Mouse (Mus musculus) ES-E14 (cell line): ENCODE measurements at regions not wholly inside any gene's neighbourhood (a gene's known extent, or its start where the extent isn't known, plus 50 kb on each side); places are given as distances from the start of the nearest gene placed in this dataset.

ENCODE experiments used
- DNase-seq: peaks from one replicate; pipeline ENCODE4 v3.0.0-alpha.2; 2013; ENCODE audit warnings: low read depth, low spot score
- H3K27ac ChIP-seq: 2 replicates; pipeline ENCODE4 v1.5.1; 2012; ENCODE audit warnings: low read depth, mild to moderate bottlenecking, low read length, moderate library complexity, mixed read lengths; ENCODE audit not compliant: poor library complexity, insufficient read depth, severe bottlenecking
- H3K36me3 ChIP-seq: 2 replicates; pipeline ENCODE4 v1.6.1; 2012; ENCODE audit warnings: mild to moderate bottlenecking, low read length, moderate library complexity, mixed read lengths; ENCODE audit not compliant: control insufficient read depth, poor library complexity, insufficient read depth, severe bottlenecking
- H3K4me1 ChIP-seq, 2 experiments: fragments of 150-350 bp in 1 of 2; sonication (generic) in 1 of 2; 2 replicates each; pipeline ENCODE4 v1.6.1; 2012; ENCODE audit warnings: low read length in 2 of 2, mild to moderate bottlenecking in 1 of 2, mixed read lengths in 1 of 2; ENCODE audit not compliant: control insufficient read depth in 2 of 2, insufficient read depth in 2 of 2, poor library complexity in 1 of 2
- H3K4me3 ChIP-seq, 2 experiments: fragments of 150-350 bp in 1 of 2; sonication (generic) in 1 of 2; 2 replicates each; pipeline ENCODE4 v1.5.1; 2012; ENCODE audit warnings: low read length in 2 of 2, low read depth in 1 of 2, mild to moderate bottlenecking in 1 of 2, mixed read lengths in 1 of 2; ENCODE audit not compliant: insufficient read depth in 1 of 2, poor library complexity in 1 of 2, severe bottlenecking in 1 of 2
- H3K9ac ChIP-seq: 2 replicates; pipeline ENCODE4 v1.6.1; 2012; ENCODE audit warnings: low read depth, mild to moderate bottlenecking, low read length, mixed read lengths; ENCODE audit not compliant: poor library complexity, insufficient read depth, severe bottlenecking
- H3K9me3 ChIP-seq: fragments of 150-350 bp; sonication (generic); 2 replicates; pipeline ENCODE4 v1.6.1; 2012; ENCODE audit warnings: low read depth, mild to moderate bottlenecking, low read length; ENCODE audit not compliant: control insufficient read depth, insufficient read depth
- CHD2 ChIP-seq: IDR thresholded peaks from 2 replicates; pipeline ENCODE4 v1.6.1; 2014; ENCODE audit warnings: mild to moderate bottlenecking, low read depth, low read length, inconsistent platforms
- HCFC1 ChIP-seq: IDR thresholded peaks from 2 replicates; pipeline ENCODE4 v1.6.1; 2012; ENCODE audit warnings: low read length, inconsistent platforms, borderline replicate concordance; ENCODE audit not compliant: insufficient read depth
- MAFK ChIP-seq: IDR thresholded peaks from 2 replicates; pipeline ENCODE4 v1.6.1; 2014; ENCODE audit warnings: mild to moderate bottlenecking, low read depth, low read length, inconsistent platforms; ENCODE audit not compliant: insufficient read depth
- ZC3H11A ChIP-seq: IDR thresholded peaks from 2 replicates; pipeline ENCODE4 v1.6.1; 2012; ENCODE audit warnings: low read depth, mild to moderate bottlenecking, inconsistent platforms, low read length, borderline replicate concordance
- ZNF384 ChIP-seq: IDR thresholded peaks from 2 replicates; pipeline ENCODE4 v1.6.1; 2012; ENCODE audit warnings: low read depth, low read length, inconsistent platforms
- in situ Hi-C, 2 experiments: fragments of 600-800 bp; cut with MboI; formaldehyde crosslinking; loops; one replicate each; pipeline ENCODE4 v1.15.1; 2025; ENCODE audit warnings: low sequenced_read_pairs in 2 of 2, inconsistent platforms in 1 of 2; ENCODE audit not compliant: unreplicated experiment in 2 of 2

DNA sequence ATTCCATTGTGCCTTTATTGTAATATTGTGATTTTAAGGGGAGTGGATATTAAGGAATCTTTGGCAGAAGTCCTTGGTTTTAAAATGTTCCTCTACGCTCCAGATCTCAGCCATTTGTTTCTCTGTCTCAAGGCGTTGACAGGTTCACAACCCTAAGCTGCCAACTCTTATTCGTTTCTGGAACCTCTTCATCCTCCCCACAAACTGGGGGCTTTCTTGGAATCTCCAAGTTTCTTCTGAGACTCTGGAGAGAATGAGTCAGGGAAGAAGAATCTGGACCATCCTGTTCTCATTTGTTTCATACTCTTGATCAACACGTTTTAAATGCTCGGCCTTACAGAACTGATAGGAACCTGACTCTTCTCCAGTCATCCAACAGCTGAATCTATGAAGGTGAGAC is 351.4 kb upstream of the Nfe2l3 start:
- H3K4me1 ChIP-seq: peaks cover 0 to 2% of the 10 kb centered on the region in 2 experiments; a peak in 1 of 4 replicates
- no peak for TF ChIP-seq ZC3H11A
- TF ChIP-seq HCFC1: no peak
- no peak for TF ChIP-seq MAFK
- TF ChIP-seq ZNF384: no peak
- no peak for DNase-seq
- H3K4me3 ChIP-seq: no peak overlapping the region
- in situ Hi-C loops: no loop called here
- no peaks in the 10 kb centered on the region for H3K36me3 ChIP-seq
- no peak overlapping the region for H3K9ac ChIP-seq
- H3K9me3 ChIP-seq: no peaks in the 10 kb centered on the region
- no peak overlapping the region for H3K27ac ChIP-seq

DNA sequence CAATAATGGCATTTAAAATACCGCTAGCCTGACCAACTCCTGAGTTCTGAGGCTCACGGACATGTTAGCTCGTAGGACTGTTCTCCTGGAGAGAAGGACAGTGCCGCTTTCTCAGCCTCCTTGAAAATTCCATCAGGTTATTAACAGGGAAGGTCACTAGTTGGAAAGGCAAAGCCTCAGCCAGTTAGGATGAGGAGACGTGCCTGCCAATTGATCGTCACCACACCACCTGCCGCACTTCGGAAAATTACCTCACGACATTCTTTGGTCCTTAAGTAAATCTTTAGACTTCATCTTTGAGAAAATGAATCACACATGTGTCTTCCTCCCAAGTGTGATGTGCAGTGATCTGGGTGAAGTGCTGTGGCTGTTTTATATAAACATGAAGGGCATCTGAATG is 347.8 kb upstream of the Nfe2l3 start:
- Histone ChIP-seq H3K9ac (no peak overlapping the region), H3K27ac (no peak overlapping the region), H3K36me3 (no peaks in the 10 kb centered on the region), H3K9me3 (no peaks in the 10 kb centered on the region), H3K4me1 (no peaks in the 10 kb centered on the region), H3K4me3 (no peak overlapping the region)
- TF ChIP-seq MAFK (no peak), ZC3H11A (no peak), CHD2 (no peak), HCFC1 (no peak), ZNF384 (no peak)
- in situ Hi-C loops: no loop called here
- DNase-seq: no peak

DNA sequence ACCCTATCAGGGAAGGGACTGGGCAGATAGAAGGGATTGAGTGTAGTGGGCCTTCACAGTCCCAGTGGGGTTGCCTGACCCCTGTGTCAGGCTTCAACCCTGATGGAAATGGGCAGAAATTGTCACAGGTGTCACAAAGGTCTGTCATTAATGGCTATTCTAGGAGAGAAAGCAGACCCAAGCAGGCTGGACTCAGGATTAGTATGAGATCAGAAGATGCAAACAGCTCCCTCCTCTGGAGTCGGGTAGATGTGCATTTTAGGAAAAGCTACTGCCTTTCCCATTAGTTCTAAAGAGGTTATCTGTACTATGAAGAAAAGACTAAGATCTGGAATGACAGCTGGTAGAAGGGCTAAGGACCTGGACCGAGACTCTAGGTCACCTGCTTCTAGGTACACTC is 346.9 kb upstream of the Nfe2l3 start:
- no peak for TF ChIP-seq HCFC1
- no peak for TF ChIP-seq ZC3H11A
- no peak for TF ChIP-seq CHD2
- TF ChIP-seq MAFK: no peak
- TF ChIP-seq ZNF384: no peak
- no peak overlapping the region for H3K9ac ChIP-seq
- in situ Hi-C loops: no loop called here
- DNase-seq: no peak
- no peak overlapping the region for H3K27ac ChIP-seq
- no peak overlapping the region for H3K4me3 ChIP-seq
- no peaks in the 10 kb centered on the region for H3K36me3 ChIP-seq
- no peaks in the 10 kb centered on the region for H3K9me3 ChIP-seq
- H3K4me1 ChIP-seq: no peaks in the 10 kb centered on the region

DNA sequence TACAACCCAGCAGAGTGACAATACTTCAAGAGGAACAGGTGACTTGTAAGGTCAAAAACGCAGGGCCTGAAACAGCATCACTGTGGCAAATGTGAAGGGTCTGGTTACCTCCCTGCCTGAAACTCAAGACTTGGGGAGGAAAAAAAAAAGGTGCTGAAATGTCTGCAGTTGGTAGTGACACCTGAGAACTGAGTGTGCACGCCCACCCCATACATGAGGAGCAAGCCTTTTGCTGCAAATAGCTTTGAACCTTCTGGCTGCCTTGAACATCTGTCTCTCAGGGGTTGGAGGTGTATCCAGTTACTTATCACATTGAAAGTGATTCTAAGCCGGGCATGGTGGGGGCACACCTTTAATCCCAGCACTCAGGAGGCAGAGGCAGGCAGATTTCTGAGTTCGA is 346.1 kb upstream of the Nfe2l3 start:
- DNase-seq: no peak
- Histone ChIP-seq H3K36me3 (no peaks in the 10 kb centered on the region), H3K4me3 (no peak overlapping the region), H3K4me1 (no peaks in the 10 kb centered on the region), H3K9me3 (no peaks in the 10 kb centered on the region), H3K27ac (no peak overlapping the region), H3K9ac (no peak overlapping the region)
- TF ChIP-seq HCFC1 (no peak), ZNF384 (no peak), CHD2 (no peak), ZC3H11A (no peak), MAFK (no peak)
- in situ Hi-C loops: no loop called here

DNA sequence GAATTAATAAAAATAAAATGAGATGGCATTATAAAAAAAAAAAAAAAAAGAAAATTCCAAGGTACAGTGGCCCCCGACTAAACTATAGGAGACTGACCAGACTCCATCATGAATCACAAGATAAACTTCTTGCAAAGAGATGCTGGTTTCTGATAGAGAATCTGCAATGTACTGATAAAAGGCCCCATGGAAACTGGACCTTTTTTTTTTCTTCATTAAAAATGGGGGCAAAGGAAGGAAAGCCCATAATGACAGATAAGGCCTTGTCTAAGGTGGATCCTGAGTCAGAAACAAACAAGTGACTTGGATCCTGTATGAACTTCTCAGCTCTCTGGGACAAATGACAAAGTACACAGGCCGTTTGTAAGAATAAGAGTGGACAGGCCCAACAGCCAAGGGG is 344.7 kb upstream of the Nfe2l3 start:
- TF ChIP-seq ZNF384 (no peak), MAFK (no peak), CHD2 (no peak), HCFC1 (no peak), ZC3H11A (no peak)
- no peak overlapping the region for H3K27ac ChIP-seq

More for the DNA sequence above, 344.7 kb upstream of the Nfe2l3 start:
- H3K9ac ChIP-seq: no peak overlapping the region
- in situ Hi-C loops: no loop called here
- no peak overlapping the region for H3K4me3 ChIP-seq
- H3K36me3 ChIP-seq: no peaks in the 10 kb centered on the region
- DNase-seq: no peak
- H3K9me3 ChIP-seq: no peaks in the 10 kb centered on the region
- H3K4me1 ChIP-seq: no peaks in the 10 kb centered on the region
